Mouse (Mus musculus) heart, embryonic 14.5 days (tissue): ENCODE measurements around the gene Atg4d. TPM values are rescaled to one million over a fixed set of nuclear protein-coding genes. Genes with fewer than 3 reads are reported as not detected.
"Not testable (repeated sequence)": the region's sequence is repeated elsewhere in the genome, so short reads cannot be mapped to it uniquely, and the experiment has no call there.

Experiments
- ATAC-seq: fragments of 200-750 bp; cut with Nextera tagmentation; 2 replicates; pipeline ENCODE4 v1.8.0; 2017; ENCODE audit warnings: low read depth, moderate TSS enrichment; ENCODE audit not compliant: insufficient number of reproducible peaks, insufficient read depth, low FRiP score
- H3K27ac ChIP-seq, 2 experiments: fragments of 200-500 bp in 1 of 2; fragments of 300-500 bp in 1 of 2; sonication (generic) in 1 of 2; replicated peaks in 1 of 2; 2 replicates each; pipeline ENCODE4 v1.5.1; 2012 to 2014; ENCODE audit warnings: low read depth in 2 of 2, low read length in 2 of 2, control low read depth in 1 of 2, mild to moderate bottlenecking in 1 of 2, mixed read lengths in 1 of 2; ENCODE audit not compliant: control insufficient read depth in 1 of 2, insufficient read depth in 1 of 2
- H3K27me3 ChIP-seq: fragments of 300-500 bp; sonication (generic); 2 replicates; pipeline ENCODE4 v1.6.1; 2014; ENCODE audit warnings: mild to moderate bottlenecking, low read length, control low read depth; ENCODE audit not compliant: control insufficient read depth, insufficient read depth
- H3K36me3 ChIP-seq: fragments of 300-500 bp; sonication (generic); 2 replicates; pipeline ENCODE4 v1.6.1; 2014; ENCODE audit warnings: mild to moderate bottlenecking, control low read depth, low read length, mixed read lengths; ENCODE audit not compliant: control insufficient read depth, insufficient read depth
- H3K4me1 ChIP-seq, 2 experiments: fragments of 200-500 bp in 1 of 2; fragments of 300-500 bp in 1 of 2; sonication (generic) in 1 of 2; 2 replicates each; pipeline ENCODE4 v1.6.1; 2012 to 2014; ENCODE audit warnings: low read length in 2 of 2, control low read depth in 1 of 2, mixed read lengths in 1 of 2; ENCODE audit not compliant: control insufficient read depth in 2 of 2, insufficient read depth in 2 of 2
- H3K4me2 ChIP-seq: fragments of 300-500 bp; sonication (generic); 2 replicates; pipeline ENCODE4 v1.6.1; 2014; ENCODE audit warnings: mild to moderate bottlenecking, low read length
- H3K4me3 ChIP-seq, 2 experiments: fragments of 200-500 bp in 1 of 2; fragments of 300-500 bp in 1 of 2; sonication (generic) in 1 of 2; 2 replicates each; pipeline ENCODE4 v1.5.1; 2012 to 2014; ENCODE audit warnings: low read length in 2 of 2, mild to moderate bottlenecking in 2 of 2, control low read depth in 1 of 2, low read depth in 1 of 2, moderate library complexity in 1 of 2; ENCODE audit not compliant: control insufficient read depth in 1 of 2, insufficient read depth in 1 of 2
- H3K9ac ChIP-seq: fragments of 300-500 bp; sonication (generic); 2 replicates; pipeline ENCODE4 v1.6.1; 2014; ENCODE audit warnings: mild to moderate bottlenecking, low read length
- H3K9me3 ChIP-seq: fragments of 300-500 bp; sonication (generic); 2 replicates; pipeline ENCODE4 v1.6.1; 2016; ENCODE audit warnings: low read length, control low read depth; ENCODE audit not compliant: control insufficient read depth
- WGBS: fragments of 180-500 bp; shearing (Covaris S2); extraction: QIAGEN DNeasy Blood & Tissue Kit; methylation state at CpG from one replicate; pipeline ENCODE4 v1.1.7; 2014; 5-methylcytosine and 5-hydroxymethylcytosine counted together
- polyA plus RNA-seq: library from polyadenylated mRNA; unstranded; fragments of >200 nt; fragmentation: Nextera tagmentation; extraction: Ambion mirVana; gene quantifications from 2 replicates; pipeline ENCODE4 v1.2.1, GENCODE M21; 2014

Gene Atg4d
- polyA plus RNA-seq, 1 experiment from 2014 or later = 51.4 TPM

GRCm38 (mm10) chr9:21266889-21267288 lies 1.8 kb downstream of the Atg4d start:
- WGBS = 57% methylated on average over 5 of the region's 5 CpGs

DNA sequence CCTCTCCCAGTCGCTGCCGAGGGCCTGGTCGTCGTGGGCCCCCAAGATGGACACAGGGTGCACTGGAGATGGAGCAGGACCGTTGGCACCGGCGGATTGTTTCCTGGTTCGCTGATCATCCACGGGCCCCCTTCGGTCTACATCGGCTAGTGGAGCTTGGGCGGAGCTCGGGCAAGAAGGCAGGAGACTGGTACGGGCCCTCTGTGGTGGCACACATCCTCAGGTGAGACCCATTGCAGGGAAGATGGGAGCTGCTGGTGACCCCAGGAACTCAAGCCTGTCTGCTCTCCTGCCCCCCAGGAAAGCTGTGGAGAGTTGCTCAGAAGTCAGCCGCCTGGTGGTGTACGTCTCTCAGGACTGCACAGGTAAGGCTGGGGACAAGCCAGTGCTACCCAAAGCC lies 3.2 kb downstream of the Atg4d start:
- no peak overlapping the region for H3K4me3 ChIP-seq
- peaks cover 70% of the 10 kb centered on the region for H3K36me3 ChIP-seq

More at GRCm38 (mm10) chr9:21266889-21267288, 1.8 kb downstream of the Atg4d start:
- H3K9ac ChIP-seq = peak overlapping the region; percentile 91; the same call in 1 of the 2 replicates
- ATAC-seq = no peak
- no peaks in the 10 kb centered on the region for H3K27me3 ChIP-seq
- peak overlapping the region; percentile 70 for H3K4me2 ChIP-seq
- H3K9me3 ChIP-seq = no peaks in the 10 kb centered on the region
- H3K4me3 ChIP-seq = peak overlapping the region in 1 of 2 experiments; percentile 86; a peak in 1 of 4 replicates
- peaks cover 7 to 24% of the 10 kb centered on the region in 2 experiments for H3K4me1 ChIP-seq
- no peak overlapping the region; a peak in 1 of 4 replicates for H3K27ac ChIP-seq
- peaks cover 55% of the 10 kb centered on the region for H3K36me3 ChIP-seq

DNA sequence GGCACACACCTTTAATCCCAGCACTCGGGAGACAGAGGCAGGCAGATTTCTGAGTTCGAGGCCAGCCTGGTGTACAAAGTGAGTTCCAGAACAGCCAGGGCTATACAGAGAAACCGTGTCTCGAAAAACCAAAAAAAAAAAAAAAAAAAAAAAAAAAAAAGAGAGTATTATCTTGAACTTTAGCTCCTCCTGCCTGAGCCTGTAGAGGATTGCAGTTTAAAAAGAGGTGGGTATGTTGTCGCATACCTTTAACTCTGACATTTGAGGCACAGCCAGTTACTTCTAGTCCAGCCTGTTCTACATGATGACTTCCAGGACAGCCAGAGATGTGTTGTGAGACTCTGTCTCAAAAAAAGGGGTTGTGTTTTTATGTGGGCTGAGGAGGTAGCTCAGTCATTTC lies 4.5 kb downstream of the Atg4d start:
- peaks cover 12 to 30% of the 10 kb centered on the region in 2 experiments for H3K4me1 ChIP-seq
- H3K4me3 ChIP-seq, ATAC-seq, H3K9me3 ChIP-seq, H3K27ac ChIP-seq, H3K9ac ChIP-seq, H3K27me3 ChIP-seq, H3K4me2 ChIP-seq: not testable (repeated sequence)
- 81% methylated on average over 5 of the region's 5 CpGs for WGBS
- H3K36me3 ChIP-seq = peaks cover 82% of the 10 kb centered on the region

More for the DNA sequence above, 3.2 kb downstream of the Atg4d start:
- WGBS = 95% methylated on average over 16 of the region's 16 CpGs
- no peaks in the 10 kb centered on the region for H3K9me3 ChIP-seq
- peaks cover 7 to 24% of the 10 kb centered on the region in 2 experiments for H3K4me1 ChIP-seq
- no peak overlapping the region for H3K4me2 ChIP-seq
- no peak overlapping the region for H3K9ac ChIP-seq
- ATAC-seq = no peak
- H3K27ac ChIP-seq = no peak overlapping the region
- H3K27me3 ChIP-seq = no peaks in the 10 kb centered on the region

GRCm38 (mm10) chr9:21272391-21272790 lies 7.3 kb downstream of the Atg4d start:
- no peak for ATAC-seq
- Histone ChIP-seq H3K27ac (no peak overlapping the region), H3K9ac (no peak overlapping the region), H3K4me2 (no peak overlapping the region), H3K9me3 (no peaks in the 10 kb centered on the region), H3K36me3 (peaks cover 98% of the 10 kb centered on the region), H3K4me1 (peaks cover 5 to 16% of the 10 kb centered on the region in 2 experiments; a peak in 3 of 4 replicates), H3K27me3 (no peaks in the 10 kb centered on the region), H3K4me3 (no peak overlapping the region)
- 86% methylated on average over 9 of the region's 9 CpGs for WGBS

DNA sequence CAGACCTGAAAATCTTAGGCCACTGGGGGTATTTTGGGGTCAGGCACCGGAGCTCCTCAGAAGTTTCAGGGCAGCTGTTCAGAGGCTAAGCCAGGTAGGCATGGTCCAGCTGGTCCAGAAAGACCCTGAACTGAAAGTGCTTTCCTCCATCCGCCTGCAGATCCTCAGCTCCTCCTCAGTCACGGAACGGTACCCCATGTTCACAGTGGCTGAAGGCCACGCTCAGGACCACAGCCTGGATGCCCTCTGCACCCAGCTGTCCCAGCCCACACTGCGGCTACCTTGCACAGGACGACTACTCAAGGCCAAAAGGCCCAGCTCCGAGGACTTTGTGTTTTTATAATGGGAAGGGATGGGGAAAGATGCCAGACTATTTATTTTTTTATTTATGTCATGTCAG lies 8.0 kb downstream of the Atg4d start:
- no peak overlapping the region for H3K4me3 ChIP-seq
- no peak overlapping the region for H3K9ac ChIP-seq
- no peak for ATAC-seq
- H3K4me1 ChIP-seq = peaks cover 5 to 15% of the 10 kb centered on the region in 2 experiments; a peak in 2 of 4 replicates
- H3K4me2 ChIP-seq = no peak overlapping the region
- no peaks in the 10 kb centered on the region for H3K27me3 ChIP-seq
- H3K36me3 ChIP-seq = peaks cover 98% of the 10 kb centered on the region
- no peaks in the 10 kb centered on the region for H3K9me3 ChIP-seq
- H3K27ac ChIP-seq = no peak overlapping the region
- WGBS = 85% methylated on average over 8 of the region's 8 CpGs

DNA sequence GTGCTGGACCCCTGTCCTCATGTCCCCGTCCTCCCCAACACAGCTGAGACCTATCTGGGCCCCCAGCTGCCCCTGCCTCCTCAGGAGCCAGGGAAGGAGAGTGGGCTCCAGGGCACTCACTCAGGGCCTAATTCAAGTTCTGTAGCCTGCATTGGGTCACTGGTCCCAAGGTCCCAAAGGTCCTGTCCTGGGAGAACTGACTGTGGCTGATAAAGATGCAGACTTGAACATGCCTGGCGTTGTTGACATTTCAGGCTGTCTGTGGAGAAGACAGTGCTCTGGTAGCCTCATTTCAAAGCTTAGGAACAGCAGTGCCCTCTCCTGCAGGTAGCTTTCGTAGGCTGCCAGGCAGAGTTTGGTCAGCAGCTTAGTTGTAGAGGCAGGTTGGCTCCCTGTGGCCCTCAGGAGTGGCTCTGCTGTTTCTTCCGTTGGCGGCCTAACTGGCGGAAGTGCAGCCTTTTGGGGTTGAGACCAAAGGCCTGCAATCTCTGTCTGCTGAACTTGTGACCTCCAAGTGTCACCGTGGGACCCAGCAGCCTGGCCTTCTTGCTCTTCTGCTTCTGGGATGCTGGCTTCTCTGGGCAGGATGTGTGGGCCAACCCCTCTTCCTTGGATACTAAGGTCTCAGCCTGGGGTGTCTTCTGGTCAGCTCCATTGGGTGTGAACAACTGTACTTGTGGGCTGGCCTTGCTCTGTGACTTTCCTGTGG lies 8.6 kb downstream of the Atg4d start:
- peak overlapping the region in 1 of 2 experiments; percentile 12; a peak in 1 of 4 replicates for H3K27ac ChIP-seq
- no peak for ATAC-seq

GRCm38 (mm10) chr9:21274336-21274735 lies 9.2 kb downstream of the Atg4d start:
- Histone ChIP-seq H3K36me3 (peaks cover 98% of the 10 kb centered on the region), H3K4me2 (no peak overlapping the region), H3K9ac (no peak overlapping the region), H3K4me1 (peaks cover 5 to 15% of the 10 kb centered on the region in 2 experiments; a peak in 2 of 4 replicates), H3K27ac (0 out of 4 replicates have a peak overlapping the region, but pooled peaks of 1 of the 2 experiments have one; percentile 12), H3K27me3 (no peaks in the 10 kb centered on the region), H3K4me3 (no peak overlapping the region), H3K9me3 (no peaks in the 10 kb centered on the region)
- WGBS = 34% methylated on average over 3 of the region's 3 CpGs
- no peak for ATAC-seq

More for the DNA sequence above, 8.6 kb downstream of the Atg4d start:
- Histone ChIP-seq H3K4me1 (peaks cover 5 to 15% of the 10 kb centered on the region in 2 experiments; a peak in 2 of 4 replicates), H3K4me3 (no peak overlapping the region), H3K36me3 (peaks cover 98% of the 10 kb centered on the region), H3K27me3 (no peaks in the 10 kb centered on the region), H3K4me2 (no peak overlapping the region), H3K9me3 (no peaks in the 10 kb centered on the region), H3K9ac (no peak overlapping the region; the same call in 1 of the 2 replicates)
- 62% methylated on average over 7 of the region's 7 CpGs for WGBS
